Mouse (Mus musculus): ENCODE measurements around the gene Idua. TPM values are rescaled to one million over a fixed set of nuclear protein-coding genes. Genes with fewer than 3 reads are reported as not detected.

Idua gene
- total and polyA plus RNA-seq, 3 experiments: 2.3 to 10.6 (median 5.8) TPM

DNA sequence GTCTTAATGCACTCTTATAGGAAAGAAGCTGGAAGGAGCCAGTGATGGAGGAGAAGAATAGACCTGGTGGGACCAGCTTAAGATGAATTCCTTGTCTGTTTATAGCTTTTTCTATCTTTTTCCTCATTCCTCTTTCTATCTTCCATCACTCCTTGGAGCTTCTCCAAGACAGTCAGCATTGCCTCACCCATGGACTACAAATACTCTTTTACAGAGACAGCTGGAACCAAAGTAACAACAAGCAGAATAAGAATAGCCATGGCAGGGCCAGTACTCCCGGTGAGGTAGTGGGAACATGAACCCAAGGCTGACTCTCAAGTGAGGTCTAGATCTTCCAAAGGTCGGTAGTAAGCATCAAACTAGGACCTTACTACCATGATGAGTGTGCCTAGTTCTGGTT lies 53.0 kb downstream of the Idua start:
- Histone ChIP-seq H3K27ac (ENCODE audit: insufficient read depth, low read depth) (no peak overlapping the region), H3K9ac (ENCODE audit: insufficient read depth, low read depth) (no peak overlapping the region), H3K4me3 (replicated peaks in 1 of 3; ENCODE audit: low read depth in 2 of 3, low read length in 2 of 3, poor library complexity in 1 of 3) (no peak overlapping the region), H3K79me2 (replicated peaks; ENCODE audit: control insufficient read depth, extremely low read depth, insufficient read depth, poor library complexity, severe bottlenecking) (no peaks in the 10 kb centered on the region), H3K4me2 (ENCODE audit: insufficient read depth, low read depth, poor library complexity, severe bottlenecking) (no peak overlapping the region), H3K9me3 (replicated peaks; ENCODE audit: low read length) (no peaks in the 10 kb centered on the region), H3K27me3 (replicated peaks) (peaks cover 25% of the 10 kb centered on the region), H3K4me1 (ENCODE audit: control insufficient read depth in 1 of 2, insufficient read depth in 2 of 2) (0 out of 4 replicates have a peak, but pooled peaks cover 0 to under 1% of the 10 kb centered on the region in 2 experiments), H3K36me3 (replicated peaks in 1 of 2; ENCODE audit: control insufficient read depth in 1 of 2, insufficient read depth in 1 of 2, low read length in 1 of 2) (no peaks in the 10 kb centered on the region)
- TF ChIP-seq IRF4 (IDR thresholded peaks at IDR 0.05; ENCODE audit: low read depth, low read length) (no peak), ZNF384 (IDR thresholded peaks at IDR 0.05; ENCODE audit: low read depth, low read length) (no peak), ZMIZ1 (IDR thresholded peaks at IDR 0.05; ENCODE audit: low read depth, low read length) (no peak), MAFK (IDR thresholded peaks at IDR 0.05; ENCODE audit: insufficient replicate concordance, low read length) (no peak), POLR2AphosphoS2 (IDR thresholded peaks at IDR 0.05; ENCODE audit: low read depth, low read length) (no peak), JUN (IDR thresholded peaks at IDR 0.05; ENCODE audit: insufficient read depth, low read depth, low read length) (no peak), ELF1 (IDR thresholded peaks at IDR 0.05; ENCODE audit: low read depth, low read length) (no peak), MEF2A (IDR thresholded peaks at IDR 0.05; ENCODE audit: borderline replicate concordance, low read depth, low read length) (no peak)
- dilution Hi-C loops (cut with MboI; ENCODE audit: extremely low pct_ligation_motif_present, extremely low pct_unique_long_range_greater_than_20kb, low sequenced_read_pairs): no loop called here
- in situ Hi-C loops (cut with MboI; ENCODE audit: low pct_ligation_motif_present, low pct_unique_long_range_greater_than_20kb, low sequenced_read_pairs): no loop called here
- DNase-seq (ENCODE audit: extremely low read depth): no peak

DNA sequence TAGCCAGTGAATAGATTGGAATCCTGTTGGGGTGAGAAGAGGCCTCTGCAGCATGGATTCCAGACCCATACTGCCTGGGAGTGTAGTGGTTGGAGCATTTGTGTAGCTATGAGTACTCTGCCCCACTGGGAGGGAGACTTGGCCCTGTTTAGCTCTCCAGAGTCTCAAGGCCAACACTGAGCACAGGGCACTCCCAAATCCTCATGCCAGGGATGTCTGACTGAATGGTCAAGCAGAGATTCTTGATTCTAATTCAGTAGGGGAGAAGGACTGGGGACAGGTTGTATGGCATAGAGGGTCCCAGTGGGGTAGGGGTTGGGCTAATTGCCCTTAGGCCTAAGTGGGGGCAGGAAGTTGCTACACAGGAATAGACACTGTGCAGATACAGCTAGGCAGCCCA lies 53.6 kb downstream of the Idua start:
- Histone ChIP-seq H3K9me3 (replicated peaks; ENCODE audit: low read length) (no peaks in the 10 kb centered on the region), H3K4me3 (replicated peaks in 1 of 3; ENCODE audit: low read depth in 2 of 3, low read length in 2 of 3, poor library complexity in 1 of 3) (no peak overlapping the region), H3K4me2 (ENCODE audit: insufficient read depth, low read depth, poor library complexity, severe bottlenecking) (no peak overlapping the region), H3K9ac (ENCODE audit: insufficient read depth, low read depth) (no peak overlapping the region), H3K79me2 (replicated peaks; ENCODE audit: control insufficient read depth, extremely low read depth, insufficient read depth, poor library complexity, severe bottlenecking) (no peaks in the 10 kb centered on the region), H3K36me3 (replicated peaks in 1 of 2; ENCODE audit: control insufficient read depth in 1 of 2, insufficient read depth in 1 of 2, low read length in 1 of 2) (no peaks in the 10 kb centered on the region), H3K4me1 (ENCODE audit: control insufficient read depth in 1 of 2, insufficient read depth in 2 of 2) (0 out of 4 replicates have a peak, but pooled peaks cover 0 to 3% of the 10 kb centered on the region in 2 experiments), H3K27ac (ENCODE audit: insufficient read depth, low read depth) (no peak overlapping the region), H3K27me3 (replicated peaks) (peaks cover 24% of the 10 kb centered on the region)
- no peak for DNase-seq (ENCODE audit: extremely low read depth)
- dilution Hi-C loops (cut with MboI; ENCODE audit: extremely low pct_ligation_motif_present, extremely low pct_unique_long_range_greater_than_20kb, low sequenced_read_pairs): no loop called here
- in situ Hi-C loops (cut with MboI; ENCODE audit: low pct_ligation_motif_present, low pct_unique_long_range_greater_than_20kb, low sequenced_read_pairs): no loop called here
- no peak for TF ChIP-seq JUN (IDR thresholded peaks at IDR 0.05; ENCODE audit: insufficient read depth, low read depth, low read length)
- TF ChIP-seq KAT2A (IDR thresholded peaks at IDR 0.05; ENCODE audit: insufficient replicate concordance, low read length): no peak
- no peak for TF ChIP-seq MEF2A (IDR thresholded peaks at IDR 0.05; ENCODE audit: borderline replicate concordance, low read depth, low read length)
- no peak for TF ChIP-seq MAZ (IDR thresholded peaks at IDR 0.05; ENCODE audit: low read depth, low read length)
- no peak for TF ChIP-seq EP300 (IDR thresholded peaks at IDR 0.05; ENCODE audit: low read length)
- no peak for TF ChIP-seq E2F4 (IDR thresholded peaks at IDR 0.05; ENCODE audit: insufficient replicate concordance, low read depth, low read length)
- no peak for TF ChIP-seq RAD21 (IDR thresholded peaks at IDR 0.05; ENCODE audit: low read depth, low read length)
- no peak for TF ChIP-seq NELFE (IDR thresholded peaks at IDR 0.05; ENCODE audit: low read depth, low read length)
- TF ChIP-seq ZKSCAN1 (IDR thresholded peaks at IDR 0.05; ENCODE audit: borderline replicate concordance, low read depth, low read length): no peak
- no peak for TF ChIP-seq USF2 (conservative IDR thresholded peaks at IDR 0.05; ENCODE audit: low read depth, low read length)
- no peak for TF ChIP-seq UBTF (IDR thresholded peaks at IDR 0.05; ENCODE audit: low read depth, low read length)
- TF ChIP-seq JUND (conservative IDR thresholded peaks at IDR 0.05; ENCODE audit: low read depth, low read length): no peak
- TF ChIP-seq NRF1 (IDR thresholded peaks at IDR 0.05; ENCODE audit: low read depth, low read length): no peak
- no peak for TF ChIP-seq MAFK (IDR thresholded peaks at IDR 0.05; ENCODE audit: insufficient replicate concordance, low read length)
